Mouse (Mus musculus) heart, embryonic 12.5 days (tissue): ENCODE results near the gene Ppp3cb. TPM values are rescaled to one million over a fixed set of nuclear protein-coding genes. Genes with fewer than 3 reads are reported as not detected.
"Not testable (repeated sequence)": the region's sequence is repeated elsewhere in the genome, so short reads cannot be mapped to it uniquely, and the experiment has no call there.

Experiments used
- ATAC-seq: fragments of 200-750 bp; cut with Nextera tagmentation; 2 replicates; pipeline ENCODE4 v1.8.0; 2017; ENCODE audit warnings: moderate TSS enrichment, moderate library complexity; ENCODE audit not compliant: insufficient number of reproducible peaks, low FRiP score
- H3K27ac ChIP-seq: fragments of 300-500 bp; sonication (generic); 2 replicates; pipeline ENCODE4 v1.5.1; 2016; ENCODE audit warnings: mild to moderate bottlenecking, moderate library complexity; ENCODE audit not compliant: poor library complexity, severe bottlenecking
- H3K27me3 ChIP-seq: fragments of 300-500 bp; sonication (generic); replicated peaks from 2 replicates; pipeline ENCODE4 v1.6.1; 2016; ENCODE audit warnings: mild to moderate bottlenecking, moderate library complexity
- H3K36me3 ChIP-seq: fragments of 300-500 bp; sonication (generic); 2 replicates; pipeline ENCODE4 v1.6.1; 2016; ENCODE audit warnings: mild to moderate bottlenecking, moderate library complexity
- H3K4me1 ChIP-seq: fragments of 300-500 bp; sonication (generic); replicated peaks from 2 replicates; pipeline ENCODE4 v1.6.1; 2016; ENCODE audit warnings: mild to moderate bottlenecking
- H3K4me2 ChIP-seq: fragments of 300-500 bp; sonication (generic); 2 replicates; pipeline ENCODE4 v1.6.1; 2016; ENCODE audit warnings: mild to moderate bottlenecking, moderate library complexity
- H3K4me3 ChIP-seq: fragments of 300-500 bp; sonication (generic); 2 replicates; pipeline ENCODE4 v1.5.1; 2016; ENCODE audit warnings: mild to moderate bottlenecking
- H3K9ac ChIP-seq: fragments of 300-500 bp; sonication (generic); 2 replicates; pipeline ENCODE4 v1.6.1; 2016; ENCODE audit warnings: mild to moderate bottlenecking, moderate library complexity
- H3K9me3 ChIP-seq: fragments of 300-500 bp; sonication (generic); replicated peaks from 2 replicates; pipeline ENCODE4 v1.6.1; 2016; ENCODE audit warnings: mild to moderate bottlenecking, moderate library complexity
- WGBS: fragments of 180-500 bp; shearing (Covaris S2); methylation state at CpG from one replicate; pipeline ENCODE4 v1.1.7; 2016; 5-methylcytosine and 5-hydroxymethylcytosine counted together
- polyA plus RNA-seq: library from polyadenylated mRNA; unstranded; fragments of >200 nt; fragmentation: Nextera tagmentation; extraction: Ambion mirVana; gene quantifications from 2 replicates; pipeline ENCODE4 v1.2.1, GENCODE M21; 2016

The Ppp3cb gene
- polyA plus RNA-seq, result 43.0 and 43.5 TPM in 2 replicates

DNA sequence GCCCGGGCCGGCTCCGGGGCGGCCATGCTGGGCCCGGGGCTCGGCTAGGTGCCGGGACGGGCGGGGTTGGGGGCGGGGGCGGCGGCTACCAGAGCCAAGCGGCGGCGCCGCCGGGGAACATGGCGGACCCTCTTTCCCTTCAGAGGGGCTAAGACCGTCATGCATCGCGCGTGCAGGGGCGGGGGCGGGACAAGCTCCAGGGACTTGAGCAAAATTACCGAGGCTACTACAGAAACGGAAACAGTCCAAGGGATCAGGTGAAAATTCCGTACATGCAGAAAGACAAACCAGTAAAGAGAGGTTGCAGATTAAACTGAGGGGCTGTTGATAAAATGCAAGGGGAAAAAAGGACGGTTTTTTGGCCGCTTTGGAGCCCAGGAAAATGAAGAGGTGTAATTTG lies at the start of gene Ppp3cb:
TSS of gene Ppp3cb (minus strand) at position 159 of the 400 bp plus-strand sequence.
- WGBS, result 0% methylated on average over 24 of the region's 29 CpGs
- peak; percentile 91 for ATAC-seq
- Histone ChIP-seq H3K27me3 (no peaks in the 10 kb centered on the region), H3K9me3 (no peaks in the 10 kb centered on the region), H3K4me2 (peak within 1 kb of the TSS; percentile 66), H3K4me1 (peaks cover 11% of the 10 kb centered on the region), H3K4me3 (peak within 1 kb of the TSS; percentile 99), H3K9ac (peak within 1 kb of the TSS; percentile 99), H3K36me3 (peaks cover 25% of the 10 kb centered on the region), H3K27ac (peak within 1 kb of the TSS; percentile 100)

GRCm38 (mm10) chr14:20595781-20596180 lies 49.4 kb upstream of the Ppp3cb start:
- 42% methylated on average over 3 of the region's 3 CpGs for WGBS
- ATAC-seq, result no peak
- no peak overlapping the region for H3K9ac ChIP-seq
- no peaks in the 10 kb centered on the region for H3K36me3 ChIP-seq
- peak overlapping the region; percentile 5; the same call in 1 of the 2 replicates for H3K27ac ChIP-seq
- H3K4me3 ChIP-seq, result no peak overlapping the region
- H3K9me3 ChIP-seq, result no peaks in the 10 kb centered on the region
- peaks cover 20% of the 10 kb centered on the region for H3K4me1 ChIP-seq
- H3K4me2 ChIP-seq, result no peak overlapping the region
- no peaks in the 10 kb centered on the region for H3K27me3 ChIP-seq

GRCm38 (mm10) chr14:20587458-20587857 lies 41.1 kb upstream of the Ppp3cb start:
- Histone ChIP-seq H3K9ac (no peak overlapping the region), H3K4me1 (no peaks in the 10 kb centered on the region), H3K4me2 (no peak overlapping the region), H3K27ac (no peak overlapping the region), H3K4me3 (no peak overlapping the region), H3K9me3 (no peaks in the 10 kb centered on the region), H3K27me3 (no peaks in the 10 kb centered on the region), H3K36me3 (peaks cover 18% of the 10 kb centered on the region)
- no peak for ATAC-seq
- WGBS, result 57% methylated on average over 5 of the region's 5 CpGs

- H3K4me1 ChIP-seq, result 0 out of 2 replicates have a peak, but pooled peaks cover 2% of the 10 kb centered on the region
- H3K4me2 ChIP-seq, result no peak overlapping the region
- H3K9me3 ChIP-seq, result no peaks in the 10 kb centered on the region
- peaks cover 22% of the 10 kb centered on the region for H3K36me3 ChIP-seq
- H3K27ac ChIP-seq, result no peak overlapping the region
- WGBS, result 74% methylated on average over 6 of the region's 6 CpGs
- H3K27me3 ChIP-seq, result no peaks in the 10 kb centered on the region
- no peak overlapping the region for H3K9ac ChIP-seq
- ATAC-seq, result no peak
- no peak overlapping the region for H3K4me3 ChIP-seq
Observed at GRCm38 (mm10) chr14:20578822-20579407, 32.5 kb upstream of the Ppp3cb start.

DNA sequence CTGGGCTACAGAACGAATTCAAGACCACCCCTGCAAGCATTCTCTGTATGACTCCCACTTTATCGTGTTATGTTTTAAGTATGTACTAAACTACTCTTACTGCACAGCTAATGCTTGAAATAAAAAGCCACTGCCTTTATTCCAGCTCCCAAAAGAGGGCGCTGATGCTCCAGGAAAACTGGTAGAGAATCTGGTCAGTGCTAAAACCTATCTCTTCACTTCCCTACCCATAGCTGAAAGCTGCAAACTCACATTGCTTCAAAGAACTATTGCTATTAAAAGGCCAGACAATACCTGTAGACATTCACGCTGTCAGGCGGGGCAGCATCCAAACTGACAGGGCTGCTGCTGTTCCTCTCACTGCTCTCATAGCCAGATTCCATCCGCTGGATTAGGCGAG lies 29.8 kb upstream of the Ppp3cb start:
- H3K9me3 ChIP-seq, result no peaks in the 10 kb centered on the region
- H3K36me3 ChIP-seq, result peaks cover 16% of the 10 kb centered on the region
- H3K27me3 ChIP-seq, result no peaks in the 10 kb centered on the region
- ATAC-seq, result no peak
- H3K4me2 ChIP-seq, result no peak overlapping the region
- peak overlapping the region; percentile 55; the same call in 1 of the 2 replicates for H3K27ac ChIP-seq
- no peak overlapping the region for H3K9ac ChIP-seq
- 0 out of 2 replicates have a peak, but pooled peaks cover 2% of the 10 kb centered on the region for H3K4me1 ChIP-seq
- WGBS, result 41% methylated on average over 7 of the region's 7 CpGs
- H3K4me3 ChIP-seq, result no peak overlapping the region

GRCm38 (mm10) chr14:20573196-20573595 lies 26.8 kb upstream of the Ppp3cb start:
- not testable (repeated sequence) for H3K27me3 ChIP-seq, H3K9me3 ChIP-seq, H3K4me1 ChIP-seq, H3K9ac ChIP-seq, H3K4me3 ChIP-seq, H3K4me2 ChIP-seq, H3K27ac ChIP-seq, ATAC-seq
- WGBS, result 91% methylated on average over 3 of the region's 3 CpGs
- H3K36me3 ChIP-seq, result peaks cover 35% of the 10 kb centered on the region

DNA sequence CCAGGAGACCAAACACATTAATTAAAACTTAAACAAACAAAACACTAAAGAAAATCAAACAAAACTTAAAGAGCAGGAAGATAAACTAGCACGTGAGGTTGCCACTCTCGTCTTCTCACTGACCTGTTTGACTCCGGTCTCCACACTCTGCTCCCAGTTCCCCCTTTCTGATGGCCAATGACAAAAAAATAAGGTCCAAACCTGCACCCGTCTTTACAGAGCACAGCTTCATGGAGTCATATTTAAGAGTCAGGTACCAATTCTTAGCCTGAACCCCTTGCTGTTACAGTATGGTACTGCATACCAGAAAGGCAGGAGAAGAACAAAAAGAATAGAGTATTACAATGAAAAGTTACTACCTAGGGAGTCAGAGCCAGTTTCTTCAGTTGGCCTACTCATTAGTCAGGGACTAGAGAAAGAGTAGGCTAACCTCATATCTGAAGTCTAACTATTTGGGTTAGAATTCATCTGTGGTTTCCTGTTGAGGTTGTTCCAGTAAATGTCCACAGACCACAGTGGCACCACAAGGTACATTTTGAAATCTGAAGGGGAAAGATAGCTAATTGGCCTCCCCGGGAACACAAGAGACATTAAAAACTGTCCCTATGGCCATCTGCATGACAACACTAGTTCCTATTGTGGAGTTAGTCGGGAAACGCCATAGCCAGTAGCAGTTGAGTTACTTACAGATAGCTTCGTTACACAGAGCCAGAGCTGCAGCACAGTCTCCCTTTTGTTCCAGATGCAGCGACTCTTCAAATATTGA lies 19.1 kb upstream of the Ppp3cb start:
- Histone ChIP-seq H3K4me3 (no peak overlapping the region), H3K4me2 (no peak overlapping the region), H3K9ac (no peak overlapping the region), H3K27me3 (no peaks in the 10 kb centered on the region), H3K27ac (no peak overlapping the region), H3K9me3 (no peaks in the 10 kb centered on the region), H3K4me1 (no peaks in the 10 kb centered on the region), H3K36me3 (peaks cover 66% of the 10 kb centered on the region)
- no peak for ATAC-seq
- 73% methylated on average over 9 of the region's 9 CpGs for WGBS

GRCm38 (mm10) chr14:20564692-20565091 lies 18.3 kb upstream of the Ppp3cb start:
- no peaks in the 10 kb centered on the region for H3K27me3 ChIP-seq
- H3K4me2 ChIP-seq, result no peak overlapping the region
- WGBS, result 67% methylated on average over 12 of the region's 12 CpGs
- H3K4me3 ChIP-seq, result no peak overlapping the region
- peaks cover 62% of the 10 kb centered on the region for H3K36me3 ChIP-seq
- no peaks in the 10 kb centered on the region for H3K9me3 ChIP-seq
- no peak overlapping the region for H3K9ac ChIP-seq
- H3K27ac ChIP-seq, result no peak overlapping the region
- H3K4me1 ChIP-seq, result no peaks in the 10 kb centered on the region
- no peak for ATAC-seq

DNA sequence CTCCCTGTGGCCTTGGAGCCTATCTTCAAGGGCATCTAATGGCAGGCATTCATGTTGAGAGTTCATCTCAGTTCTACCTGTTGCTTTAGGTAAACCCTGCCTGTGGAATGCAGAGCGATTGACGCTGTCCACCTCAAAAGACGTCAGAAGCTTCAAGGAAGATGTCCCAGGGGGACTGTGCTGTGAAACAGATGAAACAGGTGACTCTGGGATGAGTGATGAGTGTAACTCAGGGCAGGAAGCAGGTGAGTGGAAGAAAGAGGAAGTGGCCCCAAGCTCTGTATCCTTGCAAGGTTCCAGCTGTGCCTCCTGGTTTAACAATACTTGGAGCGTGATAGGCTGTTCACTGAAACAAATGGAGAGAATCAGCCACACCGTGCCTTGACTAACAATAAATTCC lies 15.5 kb upstream of the Ppp3cb start:
- 92% methylated on average over 5 of the region's 5 CpGs for WGBS
- ATAC-seq, result no peak
- H3K36me3 ChIP-seq, result peaks cover 55% of the 10 kb centered on the region

DNA sequence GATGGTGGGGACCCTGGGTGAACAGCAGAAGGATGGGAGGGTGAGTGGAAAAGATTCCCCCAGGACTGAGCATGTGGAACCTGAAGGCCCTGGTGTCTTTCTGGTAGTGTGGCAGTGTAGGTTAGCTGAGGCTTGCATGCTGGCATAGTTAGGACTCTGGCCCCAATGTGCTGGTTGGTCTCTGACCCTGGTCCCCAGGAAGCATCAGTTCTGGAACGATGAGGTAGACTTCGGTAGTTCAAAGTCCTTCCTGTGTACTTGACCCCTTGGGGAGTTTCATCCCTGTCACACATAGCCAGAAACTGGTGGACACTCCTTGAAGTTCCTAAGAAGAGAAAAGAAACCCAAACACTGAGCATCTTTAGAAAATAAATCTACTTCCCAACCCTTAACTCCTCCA lies 3.8 kb upstream of the Ppp3cb start:
- Histone ChIP-seq H3K27me3 (no peaks in the 10 kb centered on the region), H3K27ac (no peak overlapping the region), H3K4me2 (no peak overlapping the region), H3K9me3 (no peaks in the 10 kb centered on the region), H3K4me1 (0 out of 2 replicates have a peak, but pooled peaks cover 4% of the 10 kb centered on the region), H3K9ac (no peak overlapping the region), H3K36me3 (peaks cover 41% of the 10 kb centered on the region), H3K4me3 (no peak overlapping the region)
- no peak for ATAC-seq
- WGBS, result 86% methylated on average over 2 of the region's 2 CpGs

More for the DNA sequence above, 15.5 kb upstream of the Ppp3cb start:
- Histone ChIP-seq H3K4me3 (no peak overlapping the region), H3K9ac (no peak overlapping the region), H3K9me3 (no peaks in the 10 kb centered on the region), H3K4me2 (no peak overlapping the region), H3K27me3 (no peaks in the 10 kb centered on the region), H3K4me1 (no peaks in the 10 kb centered on the region), H3K27ac (no peak overlapping the region)

- ATAC-seq, result peak; percentile 99
- H3K27me3 ChIP-seq, result no peaks in the 10 kb centered on the region
- H3K27ac ChIP-seq, result peak overlapping the region; percentile 100
- H3K9me3 ChIP-seq, result no peaks in the 10 kb centered on the region
- peaks cover 11% of the 10 kb centered on the region for H3K4me1 ChIP-seq
- peak overlapping the region; percentile 66 for H3K4me2 ChIP-seq
- peak overlapping the region; percentile 99 for H3K9ac ChIP-seq
- WGBS, result under 1% methylated on average over 58 of the region's 67 CpGs
- H3K4me3 ChIP-seq, result peak overlapping the region; percentile 99
- peaks cover 21% of the 10 kb centered on the region for H3K36me3 ChIP-seq
Observed at GRCm38 (mm10) chr14:20545529-20546331, 643 bp downstream of the Ppp3cb start.
